Mouse (Mus musculus) MEL (cell line): ENCODE data around the gene Depdc5. TPM values are rescaled to one million over a fixed set of nuclear protein-coding genes. Genes with fewer than 3 reads are reported as not detected.
A peak's percentile ranks its signal among the peaks of the same experiment; 100 is the strongest.
"Not testable (repeated sequence)": the region's sequence is repeated elsewhere in the genome, so short reads cannot be mapped to it uniquely, and the experiment has no call there.

ENCODE experiments used
- DNase-seq: peaks from one replicate; pipeline ENCODE4 v3.0.0; 2011; ENCODE audit warnings: low read depth, low spot score
- H3K27ac ChIP-seq: 2 replicates; pipeline ENCODE4 v1.5.1; 2012; ENCODE audit warnings: low read depth, mild to moderate bottlenecking, control low read depth, low read length, moderate library complexity; ENCODE audit not compliant: control insufficient read depth
- H3K27me3 ChIP-seq, 2 experiments: fragments of 150-350 bp in 1 of 2; sonication (generic) in 1 of 2; 2 replicates each; pipeline ENCODE4 v1.6.1; 2012; ENCODE audit warnings: low read length in 2 of 2, mild to moderate bottlenecking in 2 of 2, improper control_type of control experiment in 1 of 2, moderate library complexity in 1 of 2; ENCODE audit not compliant: insufficient read depth in 2 of 2, control insufficient read depth in 1 of 2
- H3K36me3 ChIP-seq, 2 experiments: 2 replicates each; pipeline ENCODE4 v1.6.1; 2012 to 2014; ENCODE audit warnings: low read length in 2 of 2, improper control_type of control experiment in 1 of 2, inconsistent platforms in 1 of 2, mild to moderate bottlenecking in 1 of 2; ENCODE audit not compliant: insufficient read depth in 2 of 2, control insufficient read depth in 1 of 2
- H3K4me1 ChIP-seq, 2 experiments: fragments of 150-350 bp in 1 of 2; sonication (generic) in 1 of 2; 2 replicates each; pipeline ENCODE4 v1.6.1; 2012; ENCODE audit warnings: low read length in 2 of 2, improper control_type of control experiment in 1 of 2, mild to moderate bottlenecking in 1 of 2; ENCODE audit not compliant: insufficient read depth in 2 of 2, control insufficient read depth in 1 of 2
- H3K4me3 ChIP-seq, 2 experiments: fragments of 150-350 bp in 1 of 2; sonication (generic) in 1 of 2; 2 replicates each; pipeline ENCODE4 v1.5.1; 2012; ENCODE audit warnings: low read depth in 2 of 2, low read length in 2 of 2, mild to moderate bottlenecking in 2 of 2, moderate library complexity in 2 of 2, control low read depth in 1 of 2, improper control_type of control experiment in 1 of 2; ENCODE audit not compliant: control insufficient read depth in 1 of 2, insufficient read depth in 1 of 2
- H3K79me2 ChIP-seq: 2 replicates; pipeline ENCODE4 v1.6.1; 2012; ENCODE audit warnings: mild to moderate bottlenecking, low read length, moderate library complexity; ENCODE audit not compliant: control insufficient read depth, poor library complexity, insufficient read depth
- H3K9ac ChIP-seq: 2 replicates; pipeline ENCODE4 v1.6.1; 2012; ENCODE audit warnings: low read depth, mild to moderate bottlenecking, control low read depth, low read length, moderate library complexity; ENCODE audit not compliant: control insufficient read depth, poor library complexity, severe bottlenecking
- H3K9me3 ChIP-seq: fragments of 150-350 bp; sonication (generic); replicated peaks from 2 replicates; pipeline ENCODE4 v1.6.1; 2012; ENCODE audit warnings: mild to moderate bottlenecking, low read length, improper control_type of control experiment, moderate library complexity; ENCODE audit not compliant: insufficient read depth
- CTCF ChIP-seq, 3 experiments: IDR thresholded peaks in 2 of 3; conservative IDR thresholded peaks in 1 of 3; 2 replicates each; pipeline ENCODE4 v1.5.1; 2011 to 2012; ENCODE audit warnings: low read length in 3 of 3, low read depth in 2 of 3, mild to moderate bottlenecking in 2 of 3, improper control_type of control experiment in 1 of 3, inconsistent platforms in 1 of 3, mixed read lengths in 1 of 3, moderate library complexity in 1 of 3; ENCODE audit not compliant: control insufficient read depth in 1 of 3, insufficient read depth in 1 of 3, poor library complexity in 1 of 3, severe bottlenecking in 1 of 3
- E2F4 ChIP-seq: IDR thresholded peaks from 2 replicates; pipeline ENCODE4 v1.6.1; 2011; ENCODE audit warnings: low read depth, low read length, improper control_type of control experiment, borderline replicate concordance
- ELF1 ChIP-seq: IDR thresholded peaks from 2 replicates; pipeline ENCODE4 v1.6.1; 2014; ENCODE audit warnings: low read depth, mild to moderate bottlenecking, inconsistent platforms, low read length, improper control_type of control experiment, moderate library complexity
- GATA1 ChIP-seq: IDR thresholded peaks from 2 replicates; pipeline ENCODE4 v1.6.1; 2011; ENCODE audit warnings: low read depth, low read length, improper control_type of control experiment
- JUND ChIP-seq: IDR thresholded peaks from 2 replicates; pipeline ENCODE4 v1.6.1; 2011; ENCODE audit warnings: low read depth, mild to moderate bottlenecking, improper control_type of control experiment, low read length
- MAFK ChIP-seq: IDR thresholded peaks from 2 replicates; pipeline ENCODE4 v1.6.1; 2011; ENCODE audit warnings: low read depth, mild to moderate bottlenecking, low read length, improper control_type of control experiment, borderline replicate concordance
- MAX ChIP-seq: IDR thresholded peaks from 2 replicates; pipeline ENCODE4 v1.6.1; 2011; ENCODE audit warnings: low read length, improper control_type of control experiment
- MAZ ChIP-seq: IDR thresholded peaks from 2 replicates; pipeline ENCODE4 v1.6.1; 2012; ENCODE audit warnings: low read depth, mild to moderate bottlenecking, inconsistent platforms, low read length, improper control_type of control experiment
- MYB ChIP-seq: IDR thresholded peaks from 2 replicates; pipeline ENCODE4 v1.6.1; 2011; ENCODE audit warnings: mild to moderate bottlenecking, low read depth, low read length, improper control_type of control experiment
- NELFE ChIP-seq: IDR thresholded peaks from 2 replicates; pipeline ENCODE4 v1.6.1; 2011; ENCODE audit warnings: low read depth, low read length, improper control_type of control experiment
- POLR2A ChIP-seq, 2 experiments: IDR thresholded peaks; 2 replicates each; pipeline ENCODE4 v1.6.1; 2011 to 2012; ENCODE audit warnings: low read length in 2 of 2, mild to moderate bottlenecking in 2 of 2, control low read depth in 1 of 2, improper control_type of control experiment in 1 of 2, low read depth in 1 of 2, moderate library complexity in 1 of 2; ENCODE audit not compliant: control insufficient read depth in 1 of 2, insufficient read depth in 1 of 2, poor library complexity in 1 of 2
- POLR2AphosphoS2 ChIP-seq: IDR thresholded peaks from 2 replicates; pipeline ENCODE4 v1.6.1; 2011; ENCODE audit warnings: low read length, improper control_type of control experiment
- POLR2AphosphoS5 ChIP-seq: IDR thresholded peaks from 2 replicates; pipeline ENCODE4 v1.6.1; 2012; ENCODE audit warnings: low read depth, borderline replicate concordance, mild to moderate bottlenecking, inconsistent platforms, low read length, moderate library complexity, mixed read lengths
- RAD21 ChIP-seq: IDR thresholded peaks from 2 replicates; pipeline ENCODE4 v1.6.1; 2011; ENCODE audit warnings: mild to moderate bottlenecking, low read depth, low read length, improper control_type of control experiment
- RCOR1 ChIP-seq: IDR thresholded peaks from 2 replicates; pipeline ENCODE4 v1.6.1; 2012; ENCODE audit warnings: low read depth, mild to moderate bottlenecking, inconsistent platforms, low read length, improper control_type of control experiment
- SIN3A ChIP-seq: IDR thresholded peaks from 2 replicates; pipeline ENCODE4 v1.6.1; 2012; ENCODE audit warnings: low read length, improper control_type of control experiment, inconsistent platforms
- SMC3 ChIP-seq: IDR thresholded peaks from 2 replicates; pipeline ENCODE4 v1.6.1; 2011; ENCODE audit warnings: low read depth, low read length, improper control_type of control experiment
- TAL1 ChIP-seq: IDR thresholded peaks from 2 replicates; pipeline ENCODE4 v1.6.1; 2012; ENCODE audit warnings: mild to moderate bottlenecking, inconsistent platforms, low read length, moderate library complexity, mixed read lengths
- TBP ChIP-seq: IDR thresholded peaks from 2 replicates; pipeline ENCODE4 v1.8.0; 2011; ENCODE audit warnings: low read depth, low read length, improper control_type of control experiment
- TCF12 ChIP-seq: IDR thresholded peaks from 2 replicates; pipeline ENCODE4 v1.6.1; 2014; ENCODE audit warnings: low read depth, mild to moderate bottlenecking, inconsistent platforms, low read length, improper control_type of control experiment, moderate library complexity
- USF1 ChIP-seq: IDR thresholded peaks from 2 replicates; pipeline ENCODE4 v1.6.1; 2014; ENCODE audit warnings: low read depth, mild to moderate bottlenecking, inconsistent platforms, low read length, improper control_type of control experiment, moderate library complexity
- USF2 ChIP-seq, 2 experiments: IDR thresholded peaks; 2 replicates each; pipeline ENCODE4 v1.6.1; 2011 to 2012; ENCODE audit warnings: improper control_type of control experiment in 2 of 2, low read length in 2 of 2, borderline replicate concordance in 1 of 2, inconsistent platforms in 1 of 2, low read depth in 1 of 2, mild to moderate bottlenecking in 1 of 2; ENCODE audit not compliant: insufficient read depth in 1 of 2
- ZC3H11A ChIP-seq: IDR thresholded peaks from 2 replicates; pipeline ENCODE4 v1.6.1; 2012; ENCODE audit warnings: low read depth, mild to moderate bottlenecking, inconsistent platforms, low read length, improper control_type of control experiment
- polyA plus RNA-seq, 2 experiments: library from polyadenylated mRNA; stranded (reverse) in 1 of 2; unstranded in 1 of 2; fragments of >175 nt in 1 of 2; fragments of >200 nt in 1 of 2; gene quantifications; 2 replicates each; pipeline versions ENCODE4 v1.2.1 to v1.2.4; 2012; ENCODE audit warnings: low replicate concordance in 2 of 2, low read depth in 1 of 2; ENCODE audit not compliant: insufficient read length in 2 of 2, insufficient read depth in 1 of 2, missing spikeins in 1 of 2
- total RNA-seq: library from RNA; depleted of rRNA; stranded (reverse); fragments of 300-350 nt; gene quantifications from 2 replicates; pipeline ENCODE4 v1.2.3, GENCODE M21; 2012

Gene Depdc5
- total and polyA plus RNA-seq, 3 experiments = 20.3 to 23.9 TPM; not detected in 1

DNA sequence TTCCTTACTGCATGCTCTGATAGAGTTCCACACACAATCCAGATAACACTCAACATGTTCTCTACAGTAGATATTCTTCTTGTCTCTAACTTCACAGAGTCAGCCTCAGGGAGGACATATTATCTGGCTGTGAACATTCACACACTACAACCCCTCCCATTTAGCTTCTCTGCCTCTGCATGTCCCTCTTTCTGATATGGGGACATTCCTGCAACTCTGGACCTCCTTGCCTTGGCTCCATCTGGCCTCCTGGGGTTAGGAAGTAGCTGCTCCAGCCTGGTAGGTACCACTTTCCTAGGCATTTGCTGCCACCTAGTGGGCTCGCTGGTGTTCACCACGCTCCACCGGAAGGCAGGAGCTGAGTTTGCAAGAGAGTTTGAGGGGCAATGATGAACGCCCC is 169.6 kb downstream of the Depdc5 start (continued):
- TF ChIP-seq USF2 (IDR thresholded peaks at IDR 0.05; ENCODE audit: borderline replicate concordance in 1 of 2, insufficient read depth in 1 of 2, low read depth in 1 of 2, low read length in 2 of 2) (no peak), GATA1 (no peak), MAX (peak; percentile 41; the same call in 1 of the 2 replicates), POLR2A (IDR thresholded peaks at IDR 0.05; ENCODE audit: control insufficient read depth in 1 of 2, insufficient read depth in 1 of 2, low read depth in 1 of 2, low read length in 2 of 2, poor library complexity in 1 of 2) (no peak), NELFE (no peak), MYB (no peak), TAL1 (peak; percentile 9; the same call in 1 of the 2 replicates), E2F4 (no peak), RCOR1 (peak; percentile 39; the same call in 1 of the 2 replicates), ZC3H11A (peak; percentile 96), JUND (no peak), POLR2AphosphoS2 (no peak), TBP (no peak)

DNA sequence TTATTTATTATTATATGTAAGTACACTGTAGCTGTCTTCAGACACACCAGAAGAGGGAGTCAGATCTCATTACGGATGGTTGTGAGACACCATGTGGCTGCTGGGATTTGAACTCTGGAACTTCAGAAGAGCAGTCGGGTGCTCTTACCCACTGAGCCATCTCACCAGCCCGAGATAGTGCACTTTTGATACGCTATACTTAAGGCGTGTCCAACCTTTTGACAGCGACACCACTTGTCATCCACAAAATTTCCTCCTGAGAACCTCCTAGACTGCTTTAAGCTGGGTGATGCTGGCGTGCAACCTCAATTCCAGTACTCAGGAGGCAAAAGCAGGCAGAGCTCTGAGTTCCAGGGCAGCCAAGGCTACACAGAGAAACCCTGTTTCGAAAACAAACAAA is 170.1 kb downstream of the Depdc5 start:
- peaks cover 0 to 12% of the 10 kb centered on the region in 2 experiments; a peak in 2 of 4 replicates for H3K36me3 ChIP-seq
- H3K4me3 ChIP-seq = peak overlapping the region; percentile 41 to 63
- H3K9ac ChIP-seq = peak overlapping the region; percentile 47
- peak overlapping the region; percentile 33; the same call in 1 of the 2 replicates for H3K27ac ChIP-seq
- DNase-seq = peak; percentile 80
- TF ChIP-seq MAZ = 0 out of 2 replicates have a peak, but pooled peaks have one; percentile 69
- peak; percentile 99 for TF ChIP-seq TBP
- 0 out of 2 replicates have a peak, but pooled peaks have one; percentile 17 for TF ChIP-seq GATA1
- peak; percentile 89 for TF ChIP-seq MAFK
- not testable (repeated sequence) for H3K79me2 ChIP-seq, H3K27me3 ChIP-seq, H3K9me3 ChIP-seq
- peaks cover 5 to 31% of the 10 kb centered on the region in 2 experiments for H3K4me1 ChIP-seq

DNA sequence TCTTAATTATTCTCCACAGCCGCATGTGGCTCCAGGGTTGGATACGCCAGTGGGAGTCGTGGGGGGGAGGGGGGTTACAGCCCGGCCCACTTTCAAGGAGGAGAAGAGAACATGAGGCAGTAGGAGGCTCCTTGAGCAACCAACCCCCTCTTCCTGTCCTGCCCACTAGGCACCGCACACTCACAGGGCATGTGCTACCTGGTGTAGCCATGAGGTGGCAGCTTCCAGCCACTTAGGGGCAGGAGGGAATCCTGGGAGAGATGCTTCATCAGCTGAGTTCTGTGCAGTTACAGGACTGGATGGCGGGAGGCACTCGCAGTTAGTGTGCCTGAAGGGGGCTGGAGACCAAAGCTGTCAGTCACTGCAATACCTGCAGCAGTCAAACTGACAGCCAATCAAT is 170.6 kb downstream of the Depdc5 start:
- H3K27ac ChIP-seq = peak overlapping the region; percentile 33; the same call in 1 of the 2 replicates
- peak overlapping the region; percentile 41 to 63 for H3K4me3 ChIP-seq
- H3K9me3 ChIP-seq = no peaks in the 10 kb centered on the region
- peaks cover 5 to 35% of the 10 kb centered on the region in 2 experiments for H3K4me1 ChIP-seq
- TF ChIP-seq MAX (peak; percentile 49; the same call in 1 of the 2 replicates), SIN3A (0 out of 2 replicates have a peak, but pooled peaks have one; percentile 33), MAZ (peak; percentile 22; the same call in 1 of the 2 replicates), ELF1 (peak; percentile 47; the same call in 1 of the 2 replicates), USF1 (no peak), SMC3 (peak; percentile 54), POLR2AphosphoS5 (no peak), TCF12 (no peak), RAD21 (peak; percentile 50), CTCF (IDR thresholded peaks at IDR 0.05 in 2 of 3, conservative IDR thresholded peaks at IDR 0.05 in 1 of 3; ENCODE audit: control insufficient read depth in 1 of 3, insufficient read depth in 1 of 3, low read depth in 2 of 3, low read length in 3 of 3, poor library complexity in 1 of 3, severe bottlenecking in 1 of 3) (peak; percentile 58 to 75 (median 63))
- peaks cover 0 to 15% of the 10 kb centered on the region in 2 experiments; a peak in 2 of 4 replicates for H3K36me3 ChIP-seq
- peak overlapping the region; percentile 47 for H3K9ac ChIP-seq
- H3K79me2 ChIP-seq = no peaks in the 10 kb centered on the region
- H3K27me3 ChIP-seq = no peaks in the 10 kb centered on the region
- peak; percentile 86 for DNase-seq
